Mouse (Mus musculus): ENCODE results near the gene Coq8a. TPM values are rescaled to one million over a fixed set of nuclear protein-coding genes. Genes with fewer than 3 reads are reported as not detected.

Coq8a gene
- total RNA-seq, 1 experiment from 2014 or later = 20.9 TPM

GRCm38 (mm10) chr1:180200722-180201121, 1.3 kb upstream of the Coq8a start:
- no peak for ATAC-seq (replicated peaks; ENCODE audit: low read depth, poor library complexity, severe bottlenecking)

DNA sequence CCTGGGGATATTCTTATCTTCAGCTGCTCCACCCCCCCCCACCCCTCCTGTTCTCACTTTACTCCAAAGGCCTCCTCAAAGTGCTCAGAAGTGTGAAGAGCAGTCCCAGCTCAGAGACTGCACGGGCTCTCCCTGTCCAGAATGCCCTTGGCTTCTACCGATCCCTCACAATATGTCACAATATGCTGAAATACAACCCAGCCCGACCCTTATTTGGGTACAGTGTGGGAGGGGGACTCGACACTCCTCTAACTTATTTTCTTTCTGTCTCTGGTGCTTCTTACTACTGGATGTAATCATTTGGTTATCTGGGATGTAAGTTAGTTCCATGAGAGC, 281 bp upstream of the Coq8a start:
- no peak for ATAC-seq (replicated peaks; ENCODE audit: low read depth, poor library complexity, severe bottlenecking)

- ATAC-seq (replicated peaks; ENCODE audit: low read depth, poor library complexity, severe bottlenecking) = no peak
Observed at GRCm38 (mm10) chr1:180197956-180198355, 1.4 kb downstream of the Coq8a start.

- ATAC-seq (replicated peaks; ENCODE audit: low read depth, poor library complexity, severe bottlenecking) = no peak
Observed at GRCm38 (mm10) chr1:180196508-180196907, 2.9 kb downstream of the Coq8a start.

- ATAC-seq (replicated peaks; ENCODE audit: low read depth, poor library complexity, severe bottlenecking) = peak; percentile 95
Observed at GRCm38 (mm10) chr1:180195703-180196381, 3.6 kb downstream of the Coq8a start.

- peak; percentile 37 for ATAC-seq (replicated peaks; ENCODE audit: low read depth, poor library complexity, severe bottlenecking)
Observed at GRCm38 (mm10) chr1:180194781-180195471, 4.5 kb downstream of the Coq8a start.

DNA sequence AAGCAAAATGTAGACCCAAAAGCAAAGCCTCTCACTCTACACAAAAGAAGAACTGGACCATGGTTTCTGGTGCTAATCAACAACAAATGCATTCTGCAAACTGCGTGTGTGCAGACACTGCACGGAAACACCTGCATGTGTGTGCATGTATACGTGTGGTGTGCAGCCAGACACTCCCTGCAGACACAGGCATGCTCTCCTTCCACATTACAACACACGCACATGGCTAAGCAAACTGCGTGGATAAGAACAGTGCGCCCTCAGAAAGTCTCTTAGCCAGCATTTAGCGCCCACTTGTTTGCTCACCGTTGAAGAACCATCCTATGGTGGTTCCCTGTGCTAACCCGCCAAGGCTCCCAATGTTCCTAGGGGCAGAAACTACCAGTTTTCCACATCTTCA, 5.4 kb downstream of the Coq8a start:
- ATAC-seq (replicated peaks; ENCODE audit: low read depth, poor library complexity, severe bottlenecking) = no peak

DNA sequence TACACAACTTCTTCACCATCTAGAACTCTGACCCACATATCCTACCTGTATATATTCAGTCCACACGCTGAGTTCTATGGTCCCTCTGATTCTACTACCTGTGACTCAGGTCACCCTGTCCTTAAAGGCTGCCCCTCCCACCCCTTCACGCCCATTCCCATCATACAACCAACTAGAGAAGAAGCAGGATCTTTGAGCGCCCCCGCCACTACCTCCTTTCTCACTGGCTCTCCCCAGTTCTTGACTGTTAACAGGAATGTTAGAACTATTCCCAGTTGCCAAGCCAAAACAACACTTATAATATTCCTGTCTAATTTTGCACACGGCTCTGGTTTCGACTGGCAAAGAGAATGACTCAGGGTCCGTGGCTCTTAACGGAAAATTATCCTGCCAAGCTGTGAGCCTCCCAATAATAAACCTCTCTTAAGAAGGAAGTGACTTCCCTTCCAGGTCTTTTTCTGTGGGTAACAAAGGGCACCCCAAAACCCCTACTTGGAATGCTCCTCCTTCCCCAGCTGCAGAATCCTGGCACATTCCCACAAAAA, 5.9 kb downstream of the Coq8a start:
- no peak for ATAC-seq (replicated peaks; ENCODE audit: low read depth, poor library complexity, severe bottlenecking)

GRCm38 (mm10) chr1:180192866-180193265, 6.5 kb downstream of the Coq8a start:
- peak; percentile 26 for ATAC-seq (replicated peaks; ENCODE audit: low read depth, poor library complexity, severe bottlenecking)

DNA sequence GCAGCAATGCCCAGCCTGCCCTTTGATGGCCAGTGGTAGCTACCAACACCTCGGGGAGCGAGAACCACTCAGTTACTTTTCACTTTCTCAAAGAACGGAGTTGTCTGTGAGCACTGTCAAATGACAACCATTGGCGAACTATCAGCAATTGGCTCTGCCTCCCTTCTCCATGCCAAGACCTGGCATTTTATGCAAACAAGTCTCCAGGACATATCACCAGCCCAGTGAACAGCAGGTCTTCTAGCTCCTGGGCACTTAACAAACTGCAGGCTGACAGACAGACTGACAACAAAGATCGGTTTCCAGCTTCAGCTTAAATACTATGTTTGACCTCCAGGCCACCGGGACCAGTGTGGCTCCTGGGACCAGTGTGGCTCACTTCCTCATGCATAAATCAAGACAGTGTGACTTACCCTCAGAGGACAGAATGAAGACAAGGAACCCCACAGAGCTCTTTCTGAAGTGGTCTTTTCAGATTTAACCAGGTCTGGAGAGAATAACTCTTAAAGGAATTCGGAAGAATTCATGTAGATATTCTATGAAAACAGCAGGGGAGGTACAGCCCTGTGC, 7.7 kb downstream of the Coq8a start:
- ATAC-seq (replicated peaks; ENCODE audit: low read depth, poor library complexity, severe bottlenecking) = 0 out of 2 replicates have a peak, but pooled peaks have one; percentile 24

- no peak for ATAC-seq (replicated peaks; ENCODE audit: low read depth, poor library complexity, severe bottlenecking)
Observed at GRCm38 (mm10) chr1:180191112-180191511, 8.3 kb downstream of the Coq8a start.

GRCm38 (mm10) chr1:180188951-180189350, 10.5 kb downstream of the Coq8a start:
- ATAC-seq (replicated peaks; ENCODE audit: low read depth, poor library complexity, severe bottlenecking) = no peak

DNA sequence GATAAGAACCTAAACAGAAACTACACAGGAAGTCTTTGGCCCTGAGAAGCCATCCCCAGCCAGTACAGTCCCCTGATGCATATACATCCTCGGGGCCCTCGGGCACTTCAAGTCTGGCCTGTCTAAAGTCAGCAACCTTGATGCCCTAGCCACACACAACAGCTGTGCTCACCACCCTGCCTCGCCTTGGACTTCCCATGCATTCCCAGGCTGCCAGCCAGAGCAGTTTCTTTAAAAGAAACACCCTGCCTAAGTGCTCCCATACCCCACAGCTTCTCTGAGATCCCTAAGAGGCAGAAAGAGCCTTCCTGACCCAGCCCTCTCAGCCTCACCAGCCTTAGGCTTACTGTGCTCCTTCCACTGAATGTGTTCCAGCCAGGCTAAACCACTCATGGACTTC, 13.0 kb downstream of the Coq8a start:
- no peak for ATAC-seq (replicated peaks; ENCODE audit: low read depth, poor library complexity, severe bottlenecking)

- ATAC-seq (replicated peaks; ENCODE audit: low read depth, poor library complexity, severe bottlenecking) = no peak
Observed at GRCm38 (mm10) chr1:180185877-180186276, 13.5 kb downstream of the Coq8a start.

- ATAC-seq (replicated peaks; ENCODE audit: low read depth, poor library complexity, severe bottlenecking) = no peak
Observed at GRCm38 (mm10) chr1:180184768-180185167, 14.6 kb downstream of the Coq8a start.

- ATAC-seq (replicated peaks; ENCODE audit: low read depth, poor library complexity, severe bottlenecking) = no peak
Observed at GRCm38 (mm10) chr1:180183525-180184159, 15.8 kb downstream of the Coq8a start.

- ATAC-seq (replicated peaks; ENCODE audit: low read depth, poor library complexity, severe bottlenecking) = no peak
Observed at GRCm38 (mm10) chr1:180182731-180183130, 16.7 kb downstream of the Coq8a start.

DNA sequence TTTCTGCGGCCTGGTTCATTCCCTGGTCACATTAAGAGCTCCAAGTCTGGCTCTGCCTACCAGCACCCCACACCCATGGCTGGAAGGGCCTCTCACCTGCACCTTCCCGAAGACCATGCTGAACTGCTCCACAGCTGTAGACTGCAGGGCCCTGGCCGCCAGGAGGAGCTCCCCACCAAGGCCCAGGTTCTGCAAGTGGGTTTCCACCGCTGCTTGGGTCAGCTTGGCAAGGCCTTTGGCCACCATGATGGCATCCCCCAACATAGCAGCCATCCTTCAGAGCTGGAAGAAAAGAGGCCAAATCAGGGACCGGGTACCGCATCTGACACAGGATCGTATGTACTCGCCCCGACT, 17.5 kb downstream of the Coq8a start:
- ATAC-seq (replicated peaks; ENCODE audit: low read depth, poor library complexity, severe bottlenecking) = no peak

GRCm38 (mm10) chr1:180181304-180181965, 18.0 kb downstream of the Coq8a start:
- no peak for ATAC-seq (replicated peaks; ENCODE audit: low read depth, poor library complexity, severe bottlenecking)

DNA sequence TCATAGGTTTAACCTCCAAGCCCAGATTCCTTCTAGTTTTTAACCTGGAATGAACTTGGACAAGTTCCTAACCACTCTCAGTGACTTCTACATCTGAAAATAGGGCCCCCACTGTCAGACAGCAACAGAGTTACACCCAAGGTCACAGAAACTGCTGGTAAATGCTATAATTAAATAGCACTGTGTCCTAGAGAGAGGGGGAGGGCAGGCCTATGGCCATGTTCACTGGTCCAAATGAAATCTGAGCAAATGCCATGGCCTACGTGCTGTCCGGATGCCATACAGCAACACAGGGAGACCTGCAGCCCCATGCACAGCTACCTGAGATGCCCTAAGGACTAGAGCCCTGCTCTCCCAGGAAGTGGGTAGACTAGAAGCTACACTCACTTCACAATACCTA, 19.6 kb downstream of the Coq8a start:
- ATAC-seq (replicated peaks; ENCODE audit: low read depth, poor library complexity, severe bottlenecking) = no peak

All from common myeloid progenitor, adult 5-6 weeks (primary cell).